Mouse (Mus musculus): ENCODE measurements around the gene Larp1b. TPM values are rescaled to one million over a fixed set of nuclear protein-coding genes. Genes with fewer than 3 reads are reported as not detected.

The Larp1b gene
- polyA plus RNA-seq, 1 experiment from 2014 or later: 26.3 TPM

DNA sequence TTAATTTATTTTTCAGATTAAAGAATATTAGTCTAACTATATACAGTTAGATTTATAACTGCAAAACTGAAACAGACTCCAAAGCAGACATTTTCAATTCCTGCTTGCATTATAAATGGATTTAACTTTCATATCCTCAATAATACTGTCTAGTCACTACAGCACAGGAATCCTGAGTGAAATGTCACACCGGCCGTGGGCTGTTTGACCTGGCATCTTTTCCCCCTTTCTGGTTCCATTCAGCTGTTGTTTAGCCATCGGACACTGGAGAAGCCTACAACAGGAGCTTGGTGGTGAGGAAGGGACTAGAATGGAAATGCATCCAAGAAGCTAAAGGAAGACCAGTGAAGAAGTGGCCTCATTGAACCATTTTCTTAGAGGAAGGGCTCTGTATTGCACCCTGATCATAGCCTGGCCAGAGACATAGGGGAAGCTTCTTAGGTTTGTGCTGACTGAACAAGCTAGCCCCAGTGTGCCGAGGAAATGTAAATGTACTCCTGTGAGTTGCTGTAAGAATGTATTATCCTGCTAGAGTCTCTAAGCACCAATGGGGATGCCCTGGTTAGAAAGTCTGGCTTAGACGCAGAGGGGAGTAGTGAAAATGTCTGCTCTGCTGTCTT, 88.8 kb downstream of the Larp1b start:
- Histone ChIP-seq H3K27me3 (ENCODE audit: insufficient read depth, low read length) (no peaks in the 10 kb centered on the region), H3K4me1 (replicated peaks; ENCODE audit: insufficient read depth, low read length) (no peaks in the 10 kb centered on the region), H3K4me3 (replicated peaks; ENCODE audit: low read depth, low read length) (no peak overlapping the region), H3K4me2 (ENCODE audit: low read length) (no peak overlapping the region), H3K27ac (no peak overlapping the region), H3K9me3 (replicated peaks; ENCODE audit: low read length) (no peaks in the 10 kb centered on the region), H3K36me3 (ENCODE audit: insufficient read depth, low read length) (no peaks in the 10 kb centered on the region), H3K9ac (ENCODE audit: low read depth, low read length) (no peak overlapping the region)
- DNase-seq (ENCODE audit: low spot score) (no peak), ATAC-seq (replicated peaks; ENCODE audit: low FRiP score, low read depth) (no peak)
- TF ChIP-seq CTCF (IDR thresholded peaks at IDR 0.05; ENCODE audit: low read depth): no peak
- WGBS: 73% methylated on average over 5 of the region's 5 CpGs

DNA sequence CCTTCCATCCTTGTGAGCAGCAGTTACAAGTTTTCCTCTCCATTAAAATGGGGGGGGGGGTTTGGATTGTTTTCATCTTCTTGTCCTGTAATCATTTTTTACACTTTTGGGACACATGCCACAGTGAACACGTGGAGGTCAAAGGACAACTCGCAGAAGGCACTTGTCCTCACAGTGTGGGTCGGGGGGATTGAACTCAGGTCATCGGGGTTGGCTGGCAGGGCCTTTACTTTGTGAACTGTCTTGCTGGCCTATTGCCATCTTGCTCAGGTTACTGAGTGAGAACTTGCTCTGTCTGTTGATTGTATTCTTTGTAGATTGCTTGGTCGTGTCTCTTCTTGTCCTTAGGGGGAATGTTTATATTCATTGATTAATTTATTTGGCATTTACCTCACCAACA, 91.6 kb downstream of the Larp1b start:
- Histone ChIP-seq H3K4me2 (ENCODE audit: low read length) (no peak overlapping the region), H3K4me3 (replicated peaks; ENCODE audit: low read depth, low read length) (no peak overlapping the region), H3K36me3 (ENCODE audit: insufficient read depth, low read length) (no peaks in the 10 kb centered on the region), H3K9ac (ENCODE audit: low read depth, low read length) (no peak overlapping the region), H3K27ac (no peak overlapping the region), H3K27me3 (ENCODE audit: insufficient read depth, low read length) (no peaks in the 10 kb centered on the region), H3K4me1 (replicated peaks; ENCODE audit: insufficient read depth, low read length) (no peaks in the 10 kb centered on the region), H3K9me3 (replicated peaks; ENCODE audit: low read length) (no peaks in the 10 kb centered on the region)
- no peak for ATAC-seq (replicated peaks; ENCODE audit: low FRiP score, low read depth)
- WGBS: 64% methylated on average over 5 of the region's 5 CpGs
- no peak for TF ChIP-seq CTCF (IDR thresholded peaks at IDR 0.05; ENCODE audit: low read depth)
- no peak for DNase-seq (ENCODE audit: low spot score)

DNA sequence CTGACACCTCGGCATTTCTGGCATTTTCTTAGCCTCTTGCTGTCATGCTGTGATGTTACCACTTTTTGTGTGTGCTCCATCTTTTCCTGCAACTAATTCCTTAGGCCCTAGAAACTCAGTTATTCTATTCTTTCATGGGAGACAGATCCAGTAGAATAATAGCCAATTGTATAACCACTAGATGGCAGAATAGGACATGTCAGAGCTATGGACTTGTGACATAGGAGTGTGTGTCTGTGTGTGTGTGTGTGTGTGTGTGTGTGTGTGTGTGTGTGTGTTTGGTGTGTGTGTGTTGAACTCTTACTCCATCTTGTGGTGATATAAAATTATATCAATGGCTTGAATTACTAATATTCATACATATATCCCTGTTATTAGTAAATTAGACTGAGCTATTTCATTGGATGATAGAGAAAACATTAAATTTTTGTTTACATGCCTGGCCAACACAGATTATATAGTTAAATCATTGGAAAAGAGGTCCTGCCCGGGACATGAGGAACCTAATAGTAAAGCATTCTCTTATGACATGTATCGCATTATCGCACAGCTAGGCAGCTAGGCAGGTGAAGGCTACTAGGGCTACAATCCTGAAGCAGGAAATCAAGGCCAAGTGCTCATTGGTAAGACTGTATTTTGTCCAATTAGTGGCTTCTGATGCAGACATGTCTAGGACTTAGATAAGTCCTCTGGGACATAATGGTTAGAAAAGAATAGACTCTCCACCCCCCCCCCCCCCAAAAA, 92.7 kb downstream of the Larp1b start:
- Histone ChIP-seq H3K9ac (ENCODE audit: low read depth, low read length) (no peak overlapping the region), H3K4me1 (replicated peaks; ENCODE audit: insufficient read depth, low read length) (no peaks in the 10 kb centered on the region), H3K4me3 (replicated peaks; ENCODE audit: low read depth, low read length) (no peak overlapping the region), H3K27me3 (ENCODE audit: insufficient read depth, low read length) (no peaks in the 10 kb centered on the region), H3K36me3 (ENCODE audit: insufficient read depth, low read length) (no peaks in the 10 kb centered on the region), H3K27ac (no peak overlapping the region), H3K4me2 (ENCODE audit: low read length) (no peak overlapping the region), H3K9me3 (replicated peaks; ENCODE audit: low read length) (no peaks in the 10 kb centered on the region)
- DNase-seq (ENCODE audit: low spot score) (peak; percentile 88), ATAC-seq (replicated peaks; ENCODE audit: low FRiP score, low read depth) (peak; percentile 71)
- WGBS: 80% methylated on average over 4 of the region's 4 CpGs
- peak; percentile 90 for TF ChIP-seq CTCF (IDR thresholded peaks at IDR 0.05; ENCODE audit: low read depth)

DNA sequence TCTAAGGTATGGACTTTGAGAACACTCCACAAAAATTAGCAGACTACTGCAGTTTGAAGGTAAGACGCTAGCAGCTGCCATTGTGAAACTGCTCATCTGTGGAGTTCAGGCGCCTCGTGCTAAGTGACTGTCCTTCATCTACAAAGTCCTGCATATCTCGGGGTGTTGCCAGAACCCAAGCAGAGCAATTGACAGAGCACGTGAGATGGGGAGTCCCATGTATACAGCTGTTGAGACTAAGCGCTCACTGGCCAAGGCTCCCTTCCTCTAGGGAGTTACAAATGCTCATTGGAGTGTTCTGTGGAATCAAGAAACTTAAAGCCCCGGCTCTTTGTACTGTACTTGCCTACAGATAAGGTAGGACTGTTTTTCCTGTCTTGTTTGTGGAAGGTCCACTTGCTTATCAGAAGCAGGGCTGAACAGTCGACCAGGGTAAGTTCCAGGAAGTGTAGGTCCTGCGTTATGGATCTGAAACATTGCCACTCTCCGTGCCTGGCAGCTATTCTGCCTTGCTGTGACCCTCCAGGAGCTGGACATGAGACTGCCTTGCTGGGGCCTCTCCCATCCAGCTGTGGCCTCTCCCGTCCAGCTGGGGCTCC, 94.2 kb downstream of the Larp1b start:
- H3K4me2 ChIP-seq (ENCODE audit: low read length): no peak overlapping the region
- DNase-seq (ENCODE audit: low spot score): no peak
- H3K4me1 ChIP-seq (replicated peaks; ENCODE audit: insufficient read depth, low read length): no peaks in the 10 kb centered on the region
- no peak overlapping the region for H3K9ac ChIP-seq (ENCODE audit: low read depth, low read length)
- no peaks in the 10 kb centered on the region for H3K9me3 ChIP-seq (replicated peaks; ENCODE audit: low read length)
- TF ChIP-seq CTCF (IDR thresholded peaks at IDR 0.05; ENCODE audit: low read depth): no peak
- H3K27ac ChIP-seq: no peak overlapping the region
- no peaks in the 10 kb centered on the region for H3K36me3 ChIP-seq (ENCODE audit: insufficient read depth, low read length)
- 69% methylated on average over 11 of the region's 11 CpGs for WGBS
- ATAC-seq (replicated peaks; ENCODE audit: low FRiP score, low read depth): no peak
- H3K4me3 ChIP-seq (replicated peaks; ENCODE audit: low read depth, low read length): no peak overlapping the region
- H3K27me3 ChIP-seq (ENCODE audit: insufficient read depth, low read length): no peaks in the 10 kb centered on the region

DNA sequence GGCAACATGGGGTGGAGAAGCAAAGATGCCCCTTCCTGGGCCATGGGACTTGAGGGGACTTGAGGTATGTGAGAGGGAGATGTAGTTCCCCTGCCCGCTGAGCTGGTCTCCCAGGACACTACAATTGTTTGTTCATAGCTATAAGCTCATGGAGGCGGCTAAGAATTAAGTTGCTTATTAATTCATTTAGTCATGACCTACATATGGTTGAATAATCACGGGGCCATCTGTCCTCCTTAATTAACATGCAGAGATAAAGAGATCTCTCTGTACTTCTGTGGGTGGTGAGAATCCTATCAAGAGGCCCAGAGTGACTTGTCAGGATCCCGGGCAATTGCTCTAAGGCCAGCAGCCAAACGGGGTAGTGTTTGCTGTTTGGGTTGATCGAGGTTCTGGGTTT, 98.2 kb downstream of the Larp1b start:
- H3K4me2 ChIP-seq (ENCODE audit: low read length): no peak overlapping the region
- H3K4me3 ChIP-seq (replicated peaks; ENCODE audit: low read depth, low read length): no peak overlapping the region
- no peaks in the 10 kb centered on the region for H3K9me3 ChIP-seq (replicated peaks; ENCODE audit: low read length)
- H3K9ac ChIP-seq (ENCODE audit: low read depth, low read length): no peak overlapping the region
- no peaks in the 10 kb centered on the region for H3K27me3 ChIP-seq (ENCODE audit: insufficient read depth, low read length)
- no peak overlapping the region for H3K27ac ChIP-seq
- WGBS: 89% methylated on average over 6 of the region's 6 CpGs
- ATAC-seq (replicated peaks; ENCODE audit: low FRiP score, low read depth): no peak
- no peaks in the 10 kb centered on the region for H3K36me3 ChIP-seq (ENCODE audit: insufficient read depth, low read length)
- no peaks in the 10 kb centered on the region for H3K4me1 ChIP-seq (replicated peaks; ENCODE audit: insufficient read depth, low read length)
- DNase-seq (ENCODE audit: low spot score): no peak
- TF ChIP-seq CTCF (IDR thresholded peaks at IDR 0.05; ENCODE audit: low read depth): no peak

DNA sequence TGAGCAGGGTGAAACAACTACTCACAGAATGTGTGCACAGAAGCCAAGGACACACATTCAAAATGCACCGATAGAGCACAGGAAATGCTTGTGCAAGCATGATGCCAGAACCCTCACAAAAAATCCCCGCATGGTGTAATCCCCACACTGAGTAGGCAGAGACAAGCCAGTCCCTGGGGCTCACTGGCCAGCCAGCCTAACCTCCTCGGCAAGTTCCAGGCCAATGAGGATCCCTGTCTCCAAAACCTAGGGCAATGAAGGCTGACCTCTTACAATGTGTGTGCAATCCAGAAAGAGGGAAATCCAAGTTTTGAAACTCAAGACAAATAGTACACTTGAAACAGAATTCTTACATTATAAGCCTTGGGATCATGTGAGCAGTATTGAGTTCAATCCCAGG, 103.7 kb downstream of the Larp1b start:
- no peak overlapping the region for H3K27ac ChIP-seq
- no peaks in the 10 kb centered on the region for H3K4me1 ChIP-seq (replicated peaks; ENCODE audit: insufficient read depth, low read length)
- H3K36me3 ChIP-seq (ENCODE audit: insufficient read depth, low read length): no peaks in the 10 kb centered on the region
- H3K27me3 ChIP-seq (ENCODE audit: insufficient read depth, low read length): no peaks in the 10 kb centered on the region
- no peak for ATAC-seq (replicated peaks; ENCODE audit: low FRiP score, low read depth)
- TF ChIP-seq CTCF (IDR thresholded peaks at IDR 0.05; ENCODE audit: low read depth): no peak
- no peaks in the 10 kb centered on the region for H3K9me3 ChIP-seq (replicated peaks; ENCODE audit: low read length)
- 88% methylated on average over 3 of the region's 3 CpGs for WGBS
- no peak overlapping the region for H3K4me2 ChIP-seq (ENCODE audit: low read length)
- H3K9ac ChIP-seq (ENCODE audit: low read depth, low read length): no peak overlapping the region
- no peak for DNase-seq (ENCODE audit: low spot score)
- H3K4me3 ChIP-seq (replicated peaks; ENCODE audit: low read depth, low read length): no peak overlapping the region
